Mouse (Mus musculus): ENCODE measurements around the gene Fnbp1l. TPM values are rescaled to one million over a fixed set of nuclear protein-coding genes. Genes with fewer than 3 reads are reported as not detected.
A peak's percentile ranks its signal among the peaks of the same experiment; 100 is the strongest.

The Fnbp1l gene
- polyA plus RNA-seq, 2 experiments: 47.5 to 80.4 TPM

GRCm38 (mm10) chr3:122639197-122639475 lies 19.6 kb upstream of the Fnbp1l start:
- Histone ChIP-seq H3K4me1 (ENCODE audit: control insufficient read depth, insufficient read depth, low read length) (peaks cover 8% of the 10 kb centered on the region; the same call in 1 of the 2 replicates), H3K9me3 (ENCODE audit: control insufficient read depth, low read length) (no peaks in the 10 kb centered on the region), H3K27ac (replicated peaks; ENCODE audit: low read depth, low read length) (no peak overlapping the region), H3K36me3 (ENCODE audit: control insufficient read depth, insufficient read depth, low read length) (no peaks in the 10 kb centered on the region), H3K27me3 (ENCODE audit: control insufficient read depth, insufficient read depth, low read length) (no peaks in the 10 kb centered on the region), H3K4me2 (replicated peaks; ENCODE audit: low read depth, low read length, severe bottlenecking) (no peak overlapping the region), H3K4me3 (replicated peaks; ENCODE audit: low read length) (no peak overlapping the region), H3K9ac (ENCODE audit: low read depth, low read length, severe bottlenecking) (no peak overlapping the region)
- WGBS: 80% methylated on average over 2 of the region's 2 CpGs
- no peak for TF ChIP-seq POLR2A (IDR thresholded peaks at IDR 0.05; ENCODE audit: borderline replicate concordance, extremely low read depth, insufficient read depth, insufficient read length)
- ATAC-seq (ENCODE audit: low FRiP score, low read depth) (no peak), DNase-seq (ENCODE audit: low spot score) (no peak)

- H3K36me3 ChIP-seq (ENCODE audit: control insufficient read depth, insufficient read depth, low read length): no peaks in the 10 kb centered on the region
- 0 out of 2 replicates have a peak overlapping the region, but pooled peaks have one; percentile 17 for H3K4me2 ChIP-seq (replicated peaks; ENCODE audit: low read depth, low read length, severe bottlenecking)
- H3K4me3 ChIP-seq (replicated peaks; ENCODE audit: low read length): no peak overlapping the region
These were observed 19.0 kb upstream of the Fnbp1l start for GRCm38 (mm10) chr3:122638329-122639196.

GRCm38 (mm10) chr3:122637280-122637679 lies 17.8 kb upstream of the Fnbp1l start:
- TF ChIP-seq POLR2A (IDR thresholded peaks at IDR 0.05; ENCODE audit: borderline replicate concordance, extremely low read depth, insufficient read depth, insufficient read length): no peak
- Histone ChIP-seq H3K27me3 (ENCODE audit: control insufficient read depth, insufficient read depth, low read length) (no peaks in the 10 kb centered on the region), H3K27ac (replicated peaks; ENCODE audit: low read depth, low read length) (no peak overlapping the region), H3K36me3 (ENCODE audit: control insufficient read depth, insufficient read depth, low read length) (no peaks in the 10 kb centered on the region), H3K4me3 (replicated peaks; ENCODE audit: low read length) (no peak overlapping the region), H3K9ac (ENCODE audit: low read depth, low read length, severe bottlenecking) (no peak overlapping the region), H3K9me3 (ENCODE audit: control insufficient read depth, low read length) (no peaks in the 10 kb centered on the region), H3K4me2 (replicated peaks; ENCODE audit: low read depth, low read length, severe bottlenecking) (no peak overlapping the region), H3K4me1 (ENCODE audit: control insufficient read depth, insufficient read depth, low read length) (peaks cover 8% of the 10 kb centered on the region; the same call in 1 of the 2 replicates)
- DNase-seq (ENCODE audit: low spot score) (no peak), ATAC-seq (ENCODE audit: low FRiP score, low read depth) (no peak)
- WGBS: 93% methylated on average over 1 of the region's 1 CpGs

More at GRCm38 (mm10) chr3:122638329-122639196, 19.0 kb upstream of the Fnbp1l start:
- no peak overlapping the region for H3K27ac ChIP-seq (replicated peaks; ENCODE audit: low read depth, low read length)
- peak; percentile 53; the same call in 1 of the 2 replicates for TF ChIP-seq POLR2A (IDR thresholded peaks at IDR 0.05; ENCODE audit: borderline replicate concordance, extremely low read depth, insufficient read depth, insufficient read length)
- DNase-seq (ENCODE audit: low spot score) (peak; percentile 92), ATAC-seq (ENCODE audit: low FRiP score, low read depth) (peak; percentile 82)
- H3K27me3 ChIP-seq (ENCODE audit: control insufficient read depth, insufficient read depth, low read length): no peaks in the 10 kb centered on the region
- H3K9me3 ChIP-seq (ENCODE audit: control insufficient read depth, low read length): no peaks in the 10 kb centered on the region
- WGBS: 39% methylated on average over 14 of the region's 14 CpGs
- H3K4me1 ChIP-seq (ENCODE audit: control insufficient read depth, insufficient read depth, low read length): peaks cover 8% of the 10 kb centered on the region; the same call in 1 of the 2 replicates
- no peak overlapping the region for H3K9ac ChIP-seq (ENCODE audit: low read depth, low read length, severe bottlenecking)

- DNase-seq (ENCODE audit: low spot score) (peak; percentile 31), ATAC-seq (ENCODE audit: low FRiP score, low read depth) (no peak)
- WGBS: 4% methylated on average over 12 of the region's 12 CpGs
- no peak for TF ChIP-seq POLR2A (IDR thresholded peaks at IDR 0.05; ENCODE audit: borderline replicate concordance, extremely low read depth, insufficient read depth, insufficient read length)
- 0 out of 2 replicates have a peak overlapping the region, but pooled peaks have one; percentile 1 for H3K4me2 ChIP-seq (replicated peaks; ENCODE audit: low read depth, low read length, severe bottlenecking)
- no peaks in the 10 kb centered on the region for H3K27me3 ChIP-seq (ENCODE audit: control insufficient read depth, insufficient read depth, low read length)
- peaks cover 8% of the 10 kb centered on the region; the same call in 1 of the 2 replicates for H3K4me1 ChIP-seq (ENCODE audit: control insufficient read depth, insufficient read depth, low read length)
- H3K36me3 ChIP-seq (ENCODE audit: control insufficient read depth, insufficient read depth, low read length): no peaks in the 10 kb centered on the region
- H3K4me3 ChIP-seq (replicated peaks; ENCODE audit: low read length): no peak overlapping the region
- H3K9ac ChIP-seq (ENCODE audit: low read depth, low read length, severe bottlenecking): peak overlapping the region; percentile 21; the same call in 1 of the 2 replicates
- H3K9me3 ChIP-seq (ENCODE audit: control insufficient read depth, low read length): no peaks in the 10 kb centered on the region
- H3K27ac ChIP-seq (replicated peaks; ENCODE audit: low read depth, low read length): no peak overlapping the region
These were observed 15.7 kb upstream of the Fnbp1l start for GRCm38 (mm10) chr3:122635246-122635645.

GRCm38 (mm10) chr3:122629580-122629979 lies 10.1 kb upstream of the Fnbp1l start:
- DNase-seq (ENCODE audit: low spot score) (no peak), ATAC-seq (ENCODE audit: low FRiP score, low read depth) (no peak)
- H3K36me3 ChIP-seq (ENCODE audit: control insufficient read depth, insufficient read depth, low read length): no peaks in the 10 kb centered on the region
- no peaks in the 10 kb centered on the region for H3K4me1 ChIP-seq (ENCODE audit: control insufficient read depth, insufficient read depth, low read length)
- no peak overlapping the region for H3K4me3 ChIP-seq (replicated peaks; ENCODE audit: low read length)
- no peak overlapping the region for H3K4me2 ChIP-seq (replicated peaks; ENCODE audit: low read depth, low read length, severe bottlenecking)
- H3K27me3 ChIP-seq (ENCODE audit: control insufficient read depth, insufficient read depth, low read length): no peaks in the 10 kb centered on the region
- WGBS: 25% methylated on average over 13 of the region's 13 CpGs
- no peaks in the 10 kb centered on the region for H3K9me3 ChIP-seq (ENCODE audit: control insufficient read depth, low read length)
- TF ChIP-seq POLR2A (IDR thresholded peaks at IDR 0.05; ENCODE audit: borderline replicate concordance, extremely low read depth, insufficient read depth, insufficient read length): no peak
- no peak overlapping the region for H3K27ac ChIP-seq (replicated peaks; ENCODE audit: low read depth, low read length)
- H3K9ac ChIP-seq (ENCODE audit: low read depth, low read length, severe bottlenecking): no peak overlapping the region
